Mouse (Mus musculus): ENCODE results near the gene Dhcr24. TPM values are rescaled to one million over a fixed set of nuclear protein-coding genes. Genes with fewer than 3 reads are reported as not detected.

Gene Dhcr24
- polyA plus RNA-seq, 1 experiment, result 86.4 TPM

DNA sequence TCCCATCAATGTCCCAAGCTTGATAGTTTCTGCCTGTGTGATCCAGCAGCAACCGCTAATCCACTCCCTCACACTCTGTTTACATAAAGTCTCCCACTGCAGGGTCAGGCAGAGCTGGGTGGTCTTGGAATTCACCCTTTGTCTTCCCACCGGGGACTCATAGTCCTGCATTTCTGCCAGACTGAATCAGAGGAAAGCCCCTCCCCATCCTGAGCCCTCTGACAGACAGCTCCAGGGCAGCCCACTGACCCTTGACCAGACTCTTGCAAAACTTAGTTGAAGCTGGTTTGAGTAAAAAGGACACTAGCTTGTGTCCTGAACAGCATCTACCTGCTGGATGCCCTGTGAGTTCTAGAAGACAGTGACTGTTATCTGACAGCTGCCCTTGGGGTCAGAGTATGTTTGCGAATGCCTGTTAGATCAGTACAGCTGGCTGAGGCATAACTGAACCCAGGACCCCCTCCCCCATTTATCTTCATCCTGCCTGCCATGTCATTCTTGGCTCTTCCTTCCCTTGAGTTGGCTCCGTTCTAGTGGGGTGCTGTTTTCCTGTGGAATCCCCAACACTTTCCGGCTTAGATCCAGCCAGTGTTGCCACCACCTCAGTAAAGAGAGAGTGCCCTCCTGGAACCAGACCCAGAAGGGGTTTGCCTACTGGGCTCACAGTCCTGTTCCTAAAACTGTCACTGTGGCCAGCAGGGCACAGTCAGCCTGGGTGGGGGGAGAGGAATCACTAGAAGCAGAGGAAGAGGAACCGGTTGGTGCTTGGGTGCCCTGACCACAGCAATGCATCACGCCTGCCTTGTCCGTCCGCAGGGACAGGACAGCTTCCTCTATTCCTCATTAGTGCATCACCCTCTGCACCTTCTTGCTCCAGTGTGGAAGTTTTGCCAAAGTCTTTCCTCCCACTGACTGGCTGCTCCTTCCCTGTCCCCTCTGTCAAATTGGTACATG is 2.3 kb downstream of the Dhcr24 start:
- no peak for DNase-seq
- no peak overlapping the region for H3K27ac ChIP-seq (ENCODE audit: insufficient read depth, low read length)
- no peak overlapping the region for H3K4me3 ChIP-seq (replicated peaks; ENCODE audit: insufficient read depth, low read depth, low read length)
- H3K27me3 ChIP-seq (ENCODE audit: control insufficient read depth, insufficient read depth, low read length), result no peaks in the 10 kb centered on the region
- TF ChIP-seq CTCF (IDR thresholded peaks at IDR 0.05; ENCODE audit: borderline replicate concordance, insufficient read depth, low read depth, low read length) (no peak), POLR2A (IDR thresholded peaks at IDR 0.05; ENCODE audit: borderline replicate concordance, insufficient read depth, low read length) (no peak)
- WGBS, result 51% methylated on average over 9 of the region's 9 CpGs
- H3K4me1 ChIP-seq (ENCODE audit: control insufficient read depth, insufficient read depth, low read length), result peaks cover 6% of the 10 kb centered on the region

DNA sequence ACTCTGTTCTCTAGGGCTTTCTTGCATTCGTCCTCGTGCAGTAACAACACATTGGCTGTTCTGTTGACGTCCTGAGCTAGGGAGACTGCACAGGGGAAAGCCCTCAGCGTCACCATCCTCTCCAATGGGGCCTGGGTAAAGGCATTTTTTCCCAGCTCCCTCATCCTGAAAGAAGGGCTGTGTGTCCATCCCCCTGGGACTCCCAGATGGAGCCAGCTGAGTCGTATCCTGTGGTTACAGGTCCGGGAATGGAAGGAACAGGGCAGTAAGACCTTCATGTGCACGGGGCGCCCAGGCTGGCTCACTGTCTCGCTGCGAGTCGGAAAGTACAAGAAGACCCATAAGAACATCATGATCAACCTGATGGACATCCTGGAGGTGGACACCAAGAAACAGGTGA is 3.3 kb downstream of the Dhcr24 start:
- 86% methylated on average over 11 of the region's 11 CpGs for WGBS
- Histone ChIP-seq H3K4me3 (replicated peaks; ENCODE audit: insufficient read depth, low read depth, low read length) (no peak overlapping the region), H3K27ac (ENCODE audit: insufficient read depth, low read length) (no peak overlapping the region), H3K27me3 (ENCODE audit: control insufficient read depth, insufficient read depth, low read length) (no peaks in the 10 kb centered on the region), H3K4me1 (ENCODE audit: control insufficient read depth, insufficient read depth, low read length) (peaks cover 6% of the 10 kb centered on the region)
- no peak for DNase-seq
- no peak for TF ChIP-seq CTCF (IDR thresholded peaks at IDR 0.05; ENCODE audit: borderline replicate concordance, insufficient read depth, low read depth, low read length)
- TF ChIP-seq POLR2A (IDR thresholded peaks at IDR 0.05; ENCODE audit: borderline replicate concordance, insufficient read depth, low read length), result no peak

DNA sequence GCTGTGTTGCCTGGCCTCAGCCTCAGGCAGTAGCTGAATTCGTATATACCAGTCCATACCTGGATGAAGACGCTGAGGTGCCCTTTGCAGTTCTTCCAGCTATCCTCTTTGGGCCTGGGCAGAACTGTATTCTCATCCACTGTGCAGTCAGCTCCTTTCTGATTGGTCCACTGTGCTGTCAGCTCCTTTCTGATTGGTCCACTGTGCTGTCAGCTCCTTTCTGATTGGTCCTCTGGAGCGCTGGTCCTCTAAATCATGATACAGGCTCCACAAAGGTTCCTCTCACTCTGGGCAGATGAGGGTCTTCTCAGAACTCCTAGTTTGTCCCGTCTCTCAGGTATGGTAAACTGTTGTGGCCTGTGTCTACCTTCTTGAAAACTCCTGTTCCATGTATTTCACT is 8.8 kb downstream of the Dhcr24 start:
- Histone ChIP-seq H3K27me3 (ENCODE audit: control insufficient read depth, insufficient read depth, low read length) (no peaks in the 10 kb centered on the region), H3K4me3 (replicated peaks; ENCODE audit: insufficient read depth, low read depth, low read length) (no peak overlapping the region), H3K27ac (ENCODE audit: insufficient read depth, low read length) (no peak overlapping the region), H3K4me1 (ENCODE audit: control insufficient read depth, insufficient read depth, low read length) (no peaks in the 10 kb centered on the region)
- WGBS, result 93% methylated on average over 4 of the region's 4 CpGs
- no peak for DNase-seq
- no peak for TF ChIP-seq CTCF (IDR thresholded peaks at IDR 0.05; ENCODE audit: borderline replicate concordance, insufficient read depth, low read depth, low read length)
- TF ChIP-seq POLR2A (IDR thresholded peaks at IDR 0.05; ENCODE audit: borderline replicate concordance, insufficient read depth, low read length), result no peak

DNA sequence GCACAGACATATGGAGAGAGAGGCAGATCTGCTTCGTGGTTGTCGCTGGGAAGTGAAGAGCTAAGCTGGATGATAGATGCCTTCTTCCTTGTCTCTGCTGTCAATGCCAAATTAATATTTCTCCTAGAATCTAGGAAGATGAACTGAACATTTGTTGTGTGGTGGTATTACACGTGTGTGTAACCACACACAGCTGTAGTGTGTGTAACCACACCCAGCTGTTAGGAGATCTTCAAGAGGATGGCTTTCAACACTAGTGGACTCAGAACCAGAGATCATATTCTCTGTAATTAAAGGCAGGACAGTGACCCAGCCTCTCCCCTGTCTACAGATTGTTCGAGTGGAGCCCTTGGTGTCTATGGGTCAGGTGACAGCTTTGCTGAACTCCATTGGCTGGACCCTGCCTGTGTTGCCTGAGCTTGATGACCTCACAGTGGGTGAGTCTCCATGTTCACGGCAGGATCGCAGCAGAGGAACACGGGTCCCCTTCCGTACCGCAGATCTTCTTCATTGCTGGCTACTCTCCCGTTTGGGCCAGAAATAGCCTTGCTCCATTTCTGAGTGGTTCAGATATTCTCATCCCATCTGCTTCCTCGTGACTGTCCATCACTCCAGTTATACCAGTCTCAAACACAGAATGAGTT is 10.4 kb downstream of the Dhcr24 start:
- Histone ChIP-seq H3K27ac (ENCODE audit: insufficient read depth, low read length) (no peak overlapping the region), H3K4me3 (replicated peaks; ENCODE audit: insufficient read depth, low read depth, low read length) (peak overlapping the region; percentile 2), H3K4me1 (ENCODE audit: control insufficient read depth, insufficient read depth, low read length) (no peaks in the 10 kb centered on the region), H3K27me3 (ENCODE audit: control insufficient read depth, insufficient read depth, low read length) (no peaks in the 10 kb centered on the region)
- 29% methylated on average over 11 of the region's 11 CpGs for WGBS
- peak; percentile 37 to 70 for DNase-seq
- 0 out of 2 replicates have a peak, but pooled peaks have one; percentile 37 for TF ChIP-seq POLR2A (IDR thresholded peaks at IDR 0.05; ENCODE audit: borderline replicate concordance, insufficient read depth, low read length)
- no peak for TF ChIP-seq CTCF (IDR thresholded peaks at IDR 0.05; ENCODE audit: borderline replicate concordance, insufficient read depth, low read depth, low read length)

DNA sequence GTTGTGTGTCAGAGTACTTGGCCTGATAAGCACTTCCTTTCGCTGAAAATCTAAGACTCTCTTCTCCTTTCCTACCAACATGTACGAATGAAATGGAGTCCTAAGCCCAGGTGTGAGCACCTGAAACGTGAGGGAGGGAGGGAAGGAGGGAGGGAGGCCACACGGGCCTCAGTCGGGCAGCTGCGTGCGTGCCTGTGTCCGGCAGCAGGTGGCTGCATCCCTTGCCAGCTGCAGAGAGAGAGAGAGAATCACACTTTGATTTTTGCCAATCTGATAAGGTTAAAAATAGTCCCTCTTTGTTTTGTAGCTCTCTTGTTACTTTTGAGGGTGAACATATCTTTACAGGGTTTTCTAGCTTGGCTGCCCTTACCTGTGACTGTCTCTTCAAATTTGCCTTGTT is 14.2 kb downstream of the Dhcr24 start:
- no peaks in the 10 kb centered on the region for H3K27me3 ChIP-seq (ENCODE audit: control insufficient read depth, insufficient read depth, low read length)
- H3K27ac ChIP-seq (ENCODE audit: insufficient read depth, low read length), result no peak overlapping the region
- TF ChIP-seq POLR2A (IDR thresholded peaks at IDR 0.05; ENCODE audit: borderline replicate concordance, insufficient read depth, low read length) (no peak), CTCF (IDR thresholded peaks at IDR 0.05; ENCODE audit: borderline replicate concordance, insufficient read depth, low read depth, low read length) (no peak)
- no peak overlapping the region for H3K4me3 ChIP-seq (replicated peaks; ENCODE audit: insufficient read depth, low read depth, low read length)
- H3K4me1 ChIP-seq (ENCODE audit: control insufficient read depth, insufficient read depth, low read length), result peaks cover 4% of the 10 kb centered on the region; the same call in 1 of the 2 replicates
- 58% methylated on average over 8 of the region's 8 CpGs for WGBS
- DNase-seq, result no peak

DNA sequence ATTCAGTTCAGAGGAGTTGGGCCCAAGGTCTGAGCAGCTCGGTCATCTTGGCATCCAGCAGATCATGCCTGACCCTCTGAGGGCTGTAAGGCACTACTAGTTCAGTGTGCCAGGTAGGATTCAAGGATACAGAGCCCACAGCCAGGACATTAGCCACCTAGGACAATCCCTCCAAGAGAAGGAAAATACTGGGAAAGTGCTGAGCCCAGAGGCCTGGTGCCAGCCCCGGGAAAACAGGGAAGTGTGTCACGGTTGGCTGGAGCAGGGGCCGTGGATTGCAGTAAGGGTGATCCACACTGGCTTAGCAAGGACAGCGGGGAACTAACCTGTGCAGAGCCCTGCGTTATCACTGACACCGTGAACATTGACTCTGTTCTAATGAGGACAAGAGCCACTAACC is 16.7 kb downstream of the Dhcr24 start:
- no peak for DNase-seq
- TF ChIP-seq CTCF (IDR thresholded peaks at IDR 0.05; ENCODE audit: borderline replicate concordance, insufficient read depth, low read depth, low read length), result no peak
- no peak for TF ChIP-seq POLR2A (IDR thresholded peaks at IDR 0.05; ENCODE audit: borderline replicate concordance, insufficient read depth, low read length)
- 26% methylated on average over 7 of the region's 7 CpGs for whole genome bisulfite sequencing
- Histone ChIP-seq H3K27ac (ENCODE audit: insufficient read depth, low read length) (no peak overlapping the region), H3K4me1 (ENCODE audit: control insufficient read depth, insufficient read depth, low read length) (peaks cover 4% of the 10 kb centered on the region; the same call in 1 of the 2 replicates), H3K4me3 (replicated peaks; ENCODE audit: insufficient read depth, low read depth, low read length) (no peak overlapping the region), H3K27me3 (ENCODE audit: control insufficient read depth, insufficient read depth, low read length) (no peaks in the 10 kb centered on the region)

DNA sequence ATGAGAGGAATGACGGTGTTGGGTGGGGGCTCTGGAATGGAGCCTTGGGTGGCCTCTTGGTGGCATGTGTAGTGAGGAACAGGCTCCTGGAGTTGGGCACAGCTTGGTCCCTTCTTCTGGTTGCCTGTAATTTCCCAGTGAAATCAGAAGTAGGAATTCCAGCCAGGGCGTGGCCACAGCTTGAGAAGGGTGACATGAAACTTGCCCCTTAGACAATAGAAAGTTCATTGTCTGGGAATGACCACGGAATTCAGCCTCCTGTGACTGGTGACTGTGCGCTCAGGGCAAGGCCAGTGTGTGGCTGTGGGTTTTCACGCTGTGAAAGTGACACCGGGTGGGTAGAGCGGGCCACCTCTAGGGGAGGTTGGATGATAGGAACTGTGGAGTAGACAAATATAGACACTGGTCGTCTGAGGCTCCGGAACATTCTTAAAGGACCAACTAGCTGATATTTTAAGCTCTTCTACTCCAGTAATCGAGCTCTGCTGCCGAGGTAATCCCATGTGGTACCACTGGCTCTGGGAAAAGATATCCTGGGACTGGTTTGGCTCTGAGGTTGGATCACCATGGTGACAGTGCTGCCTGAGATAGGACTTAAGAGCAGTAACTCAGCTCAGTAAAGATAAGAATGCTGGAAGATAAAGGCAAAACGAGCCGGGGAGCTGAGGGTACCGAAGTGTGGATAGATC is 20.5 kb downstream of the Dhcr24 start:
- no peak overlapping the region for H3K4me3 ChIP-seq (replicated peaks; ENCODE audit: insufficient read depth, low read depth, low read length)
- 79% methylated on average over 14 of the region's 14 CpGs for WGBS
- no peak overlapping the region for H3K27ac ChIP-seq (ENCODE audit: insufficient read depth, low read length)
- no peaks in the 10 kb centered on the region for H3K27me3 ChIP-seq (ENCODE audit: control insufficient read depth, insufficient read depth, low read length)
- DNase-seq, result no peak
- H3K4me1 ChIP-seq (ENCODE audit: control insufficient read depth, insufficient read depth, low read length), result peaks cover 4% of the 10 kb centered on the region; the same call in 1 of the 2 replicates
- TF ChIP-seq POLR2A (IDR thresholded peaks at IDR 0.05; ENCODE audit: borderline replicate concordance, insufficient read depth, low read length) (no peak), CTCF (IDR thresholded peaks at IDR 0.05; ENCODE audit: borderline replicate concordance, insufficient read depth, low read depth, low read length) (no peak)
